Mouse (Mus musculus) neural tube, embryonic 12.5 days (tissue): ENCODE data around the gene Tnfsf10. TPM values are rescaled to one million over a fixed set of nuclear protein-coding genes. Genes with fewer than 3 reads are reported as not detected.
A peak's percentile ranks its signal among the peaks of the same experiment; 100 is the strongest.

Experiments
- ATAC-seq: fragments of 200-750 bp; cut with Nextera tagmentation; 2 replicates; pipeline ENCODE4 v1.8.0; 2017; ENCODE audit warnings: low read depth, mild to moderate bottlenecking, moderate TSS enrichment, moderate library complexity; ENCODE audit not compliant: low FRiP score
- H3K27ac ChIP-seq: fragments of 300-500 bp; sonication (generic); 2 replicates; pipeline ENCODE4 v1.5.1; 2016
- H3K27me3 ChIP-seq: fragments of 300-500 bp; sonication (generic); replicated peaks from 2 replicates; pipeline ENCODE4 v1.6.1; 2016; ENCODE audit warnings: mild to moderate bottlenecking
- H3K36me3 ChIP-seq: fragments of 300-500 bp; sonication (generic); 2 replicates; pipeline ENCODE4 v1.6.1; 2016; ENCODE audit warnings: mild to moderate bottlenecking
- H3K4me1 ChIP-seq: fragments of 300-500 bp; sonication (generic); 2 replicates; pipeline ENCODE4 v1.6.1; 2016
- H3K4me2 ChIP-seq: fragments of 300-500 bp; sonication (generic); replicated peaks from 2 replicates; pipeline ENCODE4 v1.6.1; 2016; ENCODE audit warnings: mild to moderate bottlenecking
- H3K4me3 ChIP-seq: fragments of 300-500 bp; sonication (generic); 2 replicates; pipeline ENCODE4 v1.5.1; 2016
- H3K9ac ChIP-seq: fragments of 300-500 bp; sonication (generic); 2 replicates; pipeline ENCODE4 v1.6.1; 2016; ENCODE audit warnings: mild to moderate bottlenecking
- H3K9me3 ChIP-seq: fragments of 300-500 bp; sonication (generic); 2 replicates; pipeline ENCODE4 v1.6.1; 2016; ENCODE audit warnings: mild to moderate bottlenecking
- WGBS: fragments of 180-500 bp; shearing (Covaris S2); methylation state at CpG from one replicate; pipeline ENCODE4 v1.1.7; 2016; 5-methylcytosine and 5-hydroxymethylcytosine counted together
- polyA plus RNA-seq: library from polyadenylated mRNA; unstranded; fragments of >200 nt; fragmentation: Nextera tagmentation; extraction: Ambion mirVana; gene quantifications from 2 replicates; pipeline ENCODE4 v1.2.1, GENCODE M21; 2016

Tnfsf10 gene
- polyA plus RNA-seq, 1 experiment from 2014 or later = not detected

DNA sequence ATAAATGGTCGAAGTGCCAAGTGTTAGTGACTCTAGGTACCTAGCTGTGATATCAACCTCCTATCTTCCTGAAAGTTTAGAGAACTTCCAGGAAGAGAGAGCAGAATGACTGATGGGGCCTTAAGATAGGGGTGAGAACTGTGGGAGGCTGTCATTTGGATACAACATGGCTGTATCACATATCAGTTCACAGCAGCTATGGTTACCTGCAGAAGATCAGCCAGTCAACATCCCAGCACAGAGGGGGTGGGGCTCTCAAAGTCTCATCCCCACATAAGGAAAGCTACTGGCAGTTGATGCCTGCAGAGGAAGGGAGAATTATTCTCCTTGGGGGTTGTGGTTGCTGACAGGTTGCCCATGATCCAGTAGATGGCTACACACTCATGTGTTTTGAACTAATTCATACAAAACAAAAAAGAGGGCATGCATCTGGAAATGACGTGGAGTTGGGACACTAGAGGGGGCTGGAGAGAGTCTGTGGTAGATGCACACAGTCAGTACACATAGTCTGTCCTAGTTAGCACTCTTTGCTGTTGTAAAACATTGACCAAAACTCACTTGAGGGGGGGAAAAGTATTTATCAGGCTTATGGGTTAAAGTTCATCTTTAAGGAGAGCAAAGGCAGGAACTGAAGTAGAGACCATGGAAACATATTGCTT is 2.2 kb upstream of the Tnfsf10 start:
- 78% methylated on average over 2 of the region's 2 CpGs for WGBS
- Histone ChIP-seq H3K9ac (no peak overlapping the region), H3K27ac (no peak overlapping the region), H3K9me3 (no peaks in the 10 kb centered on the region), H3K4me3 (no peak overlapping the region), H3K4me1 (no peaks in the 10 kb centered on the region), H3K4me2 (no peak overlapping the region), H3K36me3 (no peaks in the 10 kb centered on the region), H3K27me3 (no peaks in the 10 kb centered on the region)
- ATAC-seq = no peak

DNA sequence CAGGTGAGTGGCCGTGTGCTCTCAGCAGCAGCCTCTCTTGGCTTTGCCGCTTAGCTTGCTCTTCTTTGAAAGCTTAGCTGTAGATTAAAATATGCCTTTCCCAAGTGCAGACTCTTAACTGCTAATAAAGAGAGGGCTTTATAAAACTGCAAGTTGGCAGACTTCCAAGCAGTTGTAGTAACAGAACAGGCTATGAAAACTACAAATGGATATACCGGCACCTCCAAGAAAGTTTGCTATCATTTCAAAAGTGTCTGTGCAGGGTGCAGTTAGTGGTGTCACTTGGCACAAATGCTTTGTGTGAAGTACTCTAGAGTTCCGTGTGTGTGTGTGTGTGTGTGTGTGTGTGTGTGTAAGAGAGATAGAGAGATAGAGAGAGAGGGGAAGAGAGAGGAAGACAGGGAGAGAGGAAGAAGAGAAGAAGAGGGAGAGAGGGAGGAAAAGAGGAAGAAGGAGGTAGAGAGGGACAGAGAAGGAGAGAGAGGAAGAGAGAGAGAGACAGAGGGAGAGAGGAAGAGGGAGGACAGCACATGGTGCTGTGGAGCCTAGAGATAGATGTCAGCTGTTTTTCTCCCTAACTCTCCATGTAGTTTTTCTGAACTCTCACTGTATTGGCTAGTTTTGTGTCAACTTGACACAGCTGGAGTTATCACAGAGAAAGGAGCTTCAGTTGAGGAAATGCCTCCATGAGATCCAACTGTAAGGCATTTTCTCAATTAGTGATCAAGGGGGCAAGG is 628 bp downstream of the Tnfsf10 start:
- Histone ChIP-seq H3K27ac (no peak overlapping the region), H3K27me3 (no peaks in the 10 kb centered on the region), H3K9me3 (no peaks in the 10 kb centered on the region), H3K4me3 (no peak overlapping the region), H3K9ac (no peak overlapping the region), H3K36me3 (no peaks in the 10 kb centered on the region), H3K4me2 (no peak overlapping the region), H3K4me1 (no peaks in the 10 kb centered on the region)
- WGBS = 84% methylated on average over 4 of the region's 4 CpGs
- no peak for ATAC-seq

DNA sequence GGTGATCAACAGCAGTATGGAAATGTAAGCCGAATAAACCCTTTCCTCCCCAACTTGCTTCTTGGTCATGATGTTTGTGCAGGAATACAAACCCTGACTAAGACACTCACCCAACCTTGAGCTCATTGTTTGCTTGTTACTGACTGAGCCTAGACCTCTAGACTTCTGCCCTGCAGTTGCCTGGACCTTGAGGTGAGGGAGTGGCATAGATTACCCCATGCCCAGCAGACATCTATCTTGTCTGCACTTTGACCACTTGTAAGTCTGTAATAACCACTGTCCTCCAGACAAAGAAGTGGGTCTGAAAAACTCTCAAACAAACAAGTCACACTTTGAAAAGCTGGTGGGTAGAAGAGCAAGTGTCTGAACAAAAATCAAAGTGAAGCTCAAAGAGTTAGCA is 2.8 kb downstream of the Tnfsf10 start:
- Histone ChIP-seq H3K9me3 (no peaks in the 10 kb centered on the region), H3K27ac (no peak overlapping the region), H3K9ac (no peak overlapping the region), H3K27me3 (no peaks in the 10 kb centered on the region), H3K4me1 (no peaks in the 10 kb centered on the region), H3K36me3 (no peaks in the 10 kb centered on the region), H3K4me2 (no peak overlapping the region), H3K4me3 (no peak overlapping the region)
- no peak for ATAC-seq
- WGBS = 94% methylated on average over 1 of the region's 1 CpGs

DNA sequence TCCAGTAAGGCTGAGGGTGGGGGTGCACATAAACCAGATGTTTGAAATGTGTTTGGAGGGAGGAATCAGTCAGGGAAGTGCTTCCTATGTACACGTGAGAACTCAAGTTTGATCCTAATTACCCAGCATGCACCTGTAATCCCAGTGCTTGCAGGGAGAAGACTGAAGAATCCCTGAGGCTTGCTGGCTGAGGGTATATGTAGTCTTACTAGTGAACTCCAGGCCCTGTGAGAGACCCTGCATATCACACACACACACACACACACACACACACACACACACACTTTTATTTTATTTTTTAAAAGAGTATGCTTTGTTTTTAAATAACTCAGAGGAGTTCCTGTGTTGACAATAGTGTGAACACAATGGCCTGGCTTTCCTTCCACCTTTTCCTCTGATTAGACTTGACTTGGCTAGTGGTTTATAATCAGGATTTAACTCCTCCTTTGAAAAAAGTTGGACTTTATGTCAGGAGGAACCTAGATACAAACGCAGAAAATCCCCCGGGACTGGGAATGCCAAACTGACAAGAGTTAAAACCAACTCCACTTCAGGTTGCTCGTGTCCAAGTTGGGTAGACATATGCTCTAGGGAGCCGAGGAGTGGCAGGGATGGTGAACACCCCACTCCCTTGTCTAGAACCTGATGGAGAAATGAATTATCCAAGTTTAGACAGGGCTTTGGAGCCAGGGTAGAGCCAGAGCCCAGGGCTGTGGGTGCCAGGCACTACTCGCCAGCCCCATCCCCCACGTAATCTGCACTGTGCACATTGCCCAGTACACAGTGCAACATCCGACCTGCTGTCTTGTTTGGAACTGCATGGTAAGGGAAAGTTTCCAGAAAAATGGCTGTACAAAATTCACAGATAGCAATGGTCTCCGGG is 4.0 kb downstream of the Tnfsf10 start:
- H3K9ac ChIP-seq = no peak overlapping the region
- no peaks in the 10 kb centered on the region for H3K36me3 ChIP-seq
- no peak overlapping the region for H3K4me3 ChIP-seq
- H3K9me3 ChIP-seq = no peaks in the 10 kb centered on the region
- no peaks in the 10 kb centered on the region for H3K27me3 ChIP-seq
- ATAC-seq = no peak
- WGBS = 82% methylated on average over 9 of the region's 9 CpGs
- H3K4me2 ChIP-seq = no peak overlapping the region
- H3K27ac ChIP-seq = no peak overlapping the region
- no peaks in the 10 kb centered on the region for H3K4me1 ChIP-seq

DNA sequence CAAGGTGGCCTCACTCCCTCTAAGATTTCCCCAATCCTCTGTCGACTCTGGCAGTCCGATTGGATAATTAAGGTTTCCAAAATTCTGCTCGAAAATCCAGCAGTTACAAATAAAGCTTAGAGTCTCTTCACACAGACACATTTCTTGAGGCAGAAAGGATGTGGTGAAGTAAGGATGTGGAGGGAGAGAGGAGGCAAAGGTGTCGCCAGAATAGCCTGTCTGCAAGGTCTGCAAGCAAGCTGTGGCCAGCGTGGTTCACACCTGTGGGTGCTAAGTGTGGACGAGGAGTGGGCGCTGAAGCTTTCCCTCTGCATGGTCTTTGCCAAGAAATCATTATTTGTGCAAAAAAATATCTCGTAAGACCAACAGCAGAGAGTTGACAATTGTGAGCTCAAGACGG is 5.8 kb downstream of the Tnfsf10 start:
- no peaks in the 10 kb centered on the region for H3K27me3 ChIP-seq
- H3K4me1 ChIP-seq = no peaks in the 10 kb centered on the region
- 88% methylated on average over 9 of the region's 9 CpGs for WGBS
- no peak for ATAC-seq
- no peak overlapping the region for H3K27ac ChIP-seq
- no peaks in the 10 kb centered on the region for H3K9me3 ChIP-seq
- H3K4me2 ChIP-seq = no peak overlapping the region
- no peak overlapping the region for H3K9ac ChIP-seq
- no peaks in the 10 kb centered on the region for H3K36me3 ChIP-seq
- H3K4me3 ChIP-seq = no peak overlapping the region

DNA sequence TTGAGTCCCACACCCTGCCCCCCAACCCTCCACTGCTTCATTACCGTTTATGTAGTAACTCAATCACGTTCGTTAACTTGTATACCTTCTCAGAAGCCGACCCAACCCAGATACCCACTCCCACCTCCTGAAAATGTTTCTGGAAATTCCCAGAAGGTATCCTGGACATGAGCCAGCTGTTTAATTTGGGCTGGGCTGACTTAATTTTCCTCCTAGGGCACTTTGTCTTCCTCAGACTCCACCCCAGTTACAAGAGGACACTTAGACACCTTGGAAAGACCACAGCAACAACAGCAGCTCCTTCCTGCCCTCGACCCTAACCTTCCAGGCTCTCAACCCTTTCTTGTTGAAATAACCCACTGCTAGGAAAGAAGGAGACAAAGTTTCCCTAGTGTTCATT is 6.7 kb downstream of the Tnfsf10 start:
- no peak overlapping the region for H3K4me2 ChIP-seq
- H3K4me1 ChIP-seq = no peaks in the 10 kb centered on the region
- no peak overlapping the region for H3K4me3 ChIP-seq
- 80% methylated on average over 5 of the region's 5 CpGs for WGBS
- no peaks in the 10 kb centered on the region for H3K36me3 ChIP-seq
- H3K9me3 ChIP-seq = no peaks in the 10 kb centered on the region
- no peak overlapping the region for H3K9ac ChIP-seq
- H3K27me3 ChIP-seq = no peaks in the 10 kb centered on the region
- ATAC-seq = no peak
- no peak overlapping the region for H3K27ac ChIP-seq

DNA sequence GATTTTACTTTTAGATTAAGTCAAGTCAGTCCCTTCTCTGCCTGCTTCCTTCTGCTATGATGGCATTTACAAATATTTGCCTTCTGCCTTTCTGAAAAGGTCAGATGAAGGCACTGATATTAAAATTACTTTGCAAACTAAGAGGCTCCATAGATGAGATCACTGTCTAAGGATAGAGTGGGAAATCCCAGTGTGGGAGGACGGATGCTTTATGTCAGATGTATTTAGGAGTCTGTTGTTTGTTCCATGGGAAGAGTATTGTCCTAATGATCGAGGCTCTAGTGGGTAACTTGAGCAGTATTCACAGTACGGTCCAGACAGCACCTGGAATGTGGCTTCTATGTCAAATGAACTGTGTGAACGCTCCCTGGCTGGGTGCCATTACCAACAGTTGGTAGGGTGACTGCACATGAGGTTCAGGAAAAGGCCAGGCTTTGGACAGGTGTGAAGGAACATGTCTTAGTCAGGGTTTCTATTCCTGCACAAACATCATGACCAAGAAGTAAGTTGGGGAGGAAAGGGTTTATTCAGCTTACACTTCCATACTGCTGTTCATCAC is 9.9 kb downstream of the Tnfsf10 start:
- H3K4me3 ChIP-seq = no peak overlapping the region
- 84% methylated on average over 4 of the region's 4 CpGs for WGBS
- ATAC-seq = no peak

DNA sequence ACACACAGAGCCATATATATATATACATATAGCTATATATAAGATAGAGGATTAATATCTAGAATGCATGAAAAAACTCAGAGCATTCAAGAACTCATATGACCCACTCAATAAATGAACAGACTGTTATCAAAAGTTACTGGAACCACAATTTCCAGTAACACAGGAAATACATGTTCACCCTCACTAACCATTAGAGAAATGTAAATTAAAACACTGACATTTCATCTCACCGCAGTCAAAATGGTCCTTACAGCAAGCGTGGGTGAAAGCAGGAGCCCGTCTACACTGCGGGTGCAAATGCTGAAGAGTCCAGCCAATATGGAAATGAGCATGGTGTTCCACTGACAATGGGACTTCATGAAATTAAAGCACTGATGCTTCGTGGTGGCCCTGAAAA is 13.9 kb downstream of the Tnfsf10 start:
- Histone ChIP-seq H3K27me3 (no peaks in the 10 kb centered on the region), H3K9me3 (no peaks in the 10 kb centered on the region), H3K4me2 (no peak overlapping the region), H3K4me3 (no peak overlapping the region), H3K4me1 (no peaks in the 10 kb centered on the region), H3K9ac (no peak overlapping the region), H3K27ac (no peak overlapping the region), H3K36me3 (no peaks in the 10 kb centered on the region)
- WGBS = 90% methylated on average over 5 of the region's 5 CpGs
- ATAC-seq = no peak

More for the DNA sequence above, 9.9 kb downstream of the Tnfsf10 start:
- no peaks in the 10 kb centered on the region for H3K36me3 ChIP-seq
- no peaks in the 10 kb centered on the region for H3K9me3 ChIP-seq
- H3K4me1 ChIP-seq = no peaks in the 10 kb centered on the region
- no peaks in the 10 kb centered on the region for H3K27me3 ChIP-seq
- H3K4me2 ChIP-seq = no peak overlapping the region
- H3K9ac ChIP-seq = no peak overlapping the region
- H3K27ac ChIP-seq = no peak overlapping the region

DNA sequence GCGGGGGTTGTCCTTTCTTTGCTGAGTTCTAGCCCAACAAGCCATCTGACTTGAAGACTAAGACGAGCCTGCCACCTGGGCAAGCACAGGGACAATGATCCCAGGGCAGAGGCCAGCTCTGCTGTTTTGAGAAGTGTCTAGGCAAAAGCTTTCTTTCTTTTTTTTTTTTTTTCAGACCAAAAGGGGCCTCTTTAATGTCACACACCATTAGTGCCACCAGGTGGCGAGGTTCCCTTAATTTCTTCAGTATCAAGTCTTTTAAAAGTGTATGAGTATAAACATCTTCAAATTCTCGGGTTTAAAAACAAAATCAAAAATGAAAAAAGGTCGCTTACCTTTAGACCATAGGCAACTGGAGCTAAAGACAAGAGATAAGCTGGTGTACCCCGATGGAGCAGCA is 21.6 kb downstream of the Tnfsf10 start:
- WGBS = 40% methylated on average over 6 of the region's 6 CpGs
- Histone ChIP-seq H3K4me1 (no peaks in the 10 kb centered on the region), H3K27me3 (no peaks in the 10 kb centered on the region), H3K4me2 (no peak overlapping the region), H3K9ac (no peak overlapping the region), H3K36me3 (no peaks in the 10 kb centered on the region), H3K27ac (no peak overlapping the region), H3K9me3 (no peaks in the 10 kb centered on the region), H3K4me3 (no peak overlapping the region)
- no peak for ATAC-seq

DNA sequence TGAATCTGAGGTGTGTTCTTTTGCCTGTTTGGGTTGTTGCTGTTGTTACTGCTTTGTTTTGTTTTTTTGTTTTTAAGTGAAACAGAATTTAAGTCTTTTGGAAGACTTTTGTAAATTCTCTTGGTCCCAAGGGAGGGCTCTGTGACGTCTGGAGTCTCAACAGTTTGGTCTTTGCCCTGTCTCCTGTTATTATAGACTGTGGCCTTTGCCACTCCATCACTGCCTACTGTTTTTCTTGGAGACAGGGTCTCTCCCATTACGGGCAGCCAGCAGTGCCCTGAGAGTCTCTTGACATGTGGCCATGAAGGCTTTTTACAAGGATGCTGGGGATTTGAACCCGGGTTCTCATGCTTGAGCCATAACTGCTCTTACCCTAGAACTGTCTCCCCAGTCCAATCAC is 22.1 kb downstream of the Tnfsf10 start:
- no peak overlapping the region for H3K4me2 ChIP-seq
- H3K4me1 ChIP-seq = no peaks in the 10 kb centered on the region
- ATAC-seq = no peak
- no peaks in the 10 kb centered on the region for H3K27me3 ChIP-seq
- 69% methylated on average over 3 of the region's 3 CpGs for WGBS
- H3K4me3 ChIP-seq = no peak overlapping the region
- no peaks in the 10 kb centered on the region for H3K9me3 ChIP-seq
- no peak overlapping the region for H3K9ac ChIP-seq
- H3K36me3 ChIP-seq = no peaks in the 10 kb centered on the region
- no peak overlapping the region for H3K27ac ChIP-seq

DNA sequence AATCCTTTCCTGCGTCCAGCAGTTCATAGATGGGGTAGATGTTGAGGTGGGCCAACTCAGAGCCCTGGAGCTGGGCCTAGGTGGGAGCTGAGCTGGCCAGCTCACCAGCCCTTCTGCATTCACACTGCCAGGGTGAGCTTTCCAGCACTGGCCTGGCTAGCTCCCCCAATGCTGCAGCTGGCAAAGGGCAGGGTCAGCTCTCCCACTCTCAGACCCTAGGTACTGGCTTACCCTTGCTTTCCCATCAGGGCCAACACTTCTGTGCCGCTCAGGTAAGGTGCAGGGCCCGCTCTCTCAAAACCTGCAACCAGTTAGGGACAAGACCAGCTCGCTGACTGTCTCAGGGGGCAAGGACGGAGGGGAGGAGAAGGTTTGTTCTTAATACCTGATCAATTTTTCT is 23.9 kb downstream of the Tnfsf10 start:
- ATAC-seq = no peak
- Histone ChIP-seq H3K4me2 (no peak overlapping the region), H3K9me3 (no peaks in the 10 kb centered on the region), H3K4me1 (no peaks in the 10 kb centered on the region), H3K9ac (no peak overlapping the region), H3K4me3 (no peak overlapping the region), H3K27ac (no peak overlapping the region), H3K27me3 (no peaks in the 10 kb centered on the region), H3K36me3 (no peaks in the 10 kb centered on the region)
- WGBS = 91% methylated on average over 5 of the region's 5 CpGs

DNA sequence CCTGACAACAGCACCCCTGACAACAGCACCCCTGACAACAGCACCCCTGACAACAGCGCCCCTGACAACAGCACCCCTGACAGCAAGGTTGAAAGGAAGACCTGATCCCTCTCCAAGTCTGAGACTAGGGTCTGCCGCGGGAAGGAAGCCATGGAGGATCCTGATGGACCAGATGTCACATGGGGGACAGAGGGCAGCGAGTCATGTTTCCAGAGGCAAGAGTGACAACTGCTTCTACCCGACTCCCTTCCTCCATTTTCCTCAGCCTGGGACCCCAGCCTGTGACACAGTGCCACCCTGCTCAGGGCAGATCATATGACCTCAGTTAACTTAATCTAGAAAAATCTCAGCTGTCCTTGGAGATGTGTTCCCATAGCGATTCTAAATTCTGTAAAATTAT is 25.6 kb downstream of the Tnfsf10 start:
- no peaks in the 10 kb centered on the region for H3K9me3 ChIP-seq
- H3K9ac ChIP-seq = no peak overlapping the region
- H3K27ac ChIP-seq = no peak overlapping the region
- no peak overlapping the region for H3K4me2 ChIP-seq
- H3K36me3 ChIP-seq = no peaks in the 10 kb centered on the region
- 51% methylated on average over 6 of the region's 6 CpGs for WGBS
- peak; percentile 38; the same call in 1 of the 2 replicates for ATAC-seq
- H3K4me3 ChIP-seq = no peak overlapping the region
- no peaks in the 10 kb centered on the region for H3K4me1 ChIP-seq
- H3K27me3 ChIP-seq = no peaks in the 10 kb centered on the region
